Mouse (Mus musculus) 3134 (cell line): ENCODE measurements around the gene Gm28036.

Source experiments
- DNase-seq: peaks from one replicate; pipeline ENCODE4 v3.0.0-alpha.2; 2011; ENCODE audit warnings: low spot score; ENCODE audit not compliant: insufficient read length; ENCODE audit errors: extremely low read depth

Gene Gm28036

GRCm38 (mm10) chr2:156087391-156088110, 39.3 kb downstream of the Gm28036 start:
- DNase-seq = no peak

GRCm38 (mm10) chr2:156084541-156084940, 42.4 kb downstream of the Gm28036 start:
- no peak for DNase-seq

- no peak for DNase-seq
Observed at GRCm38 (mm10) chr2:156080391-156080790, 46.5 kb downstream of the Gm28036 start.

DNA sequence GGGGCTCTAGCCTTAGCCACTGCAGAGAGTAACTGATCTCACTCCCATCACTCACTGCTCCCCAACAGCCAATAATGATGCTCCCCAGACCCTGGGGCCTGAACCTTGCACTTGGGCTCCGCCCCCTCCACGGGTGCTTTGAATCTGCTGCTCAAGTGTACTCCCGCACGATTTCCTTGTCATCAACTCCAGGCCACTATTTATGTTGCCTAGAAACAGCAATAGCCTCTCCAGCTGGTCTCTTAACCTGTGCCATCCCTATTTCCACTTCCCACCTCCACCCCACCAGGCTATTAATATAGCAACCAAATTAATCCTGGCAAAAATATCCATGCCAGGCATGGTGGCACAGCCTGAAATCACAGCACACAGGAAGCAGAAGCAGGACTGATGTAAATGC, 47.2 kb downstream of the Gm28036 start:
- DNase-seq = no peak

DNA sequence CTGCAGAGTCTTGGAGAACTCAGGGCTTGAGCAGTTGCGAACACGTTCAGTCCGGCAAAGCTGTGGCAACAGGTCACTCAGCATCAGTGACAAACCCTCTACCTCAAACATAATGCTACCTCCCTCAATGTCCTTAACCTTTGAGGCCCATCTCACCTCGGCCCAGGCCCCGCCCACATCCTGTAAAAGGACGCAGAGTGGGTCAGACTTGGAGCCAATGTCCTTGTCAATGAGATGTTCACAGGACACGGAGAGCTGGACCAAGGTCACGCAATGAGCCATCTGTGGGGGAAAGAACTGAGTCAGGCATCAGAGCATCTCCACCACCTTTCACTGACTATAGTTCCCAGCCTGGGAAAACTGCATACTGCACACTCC, 47.7 kb downstream of the Gm28036 start:
- DNase-seq = no peak

- no peak for DNase-seq
Observed at GRCm38 (mm10) chr2:156078421-156079182, 48.3 kb downstream of the Gm28036 start.

DNA sequence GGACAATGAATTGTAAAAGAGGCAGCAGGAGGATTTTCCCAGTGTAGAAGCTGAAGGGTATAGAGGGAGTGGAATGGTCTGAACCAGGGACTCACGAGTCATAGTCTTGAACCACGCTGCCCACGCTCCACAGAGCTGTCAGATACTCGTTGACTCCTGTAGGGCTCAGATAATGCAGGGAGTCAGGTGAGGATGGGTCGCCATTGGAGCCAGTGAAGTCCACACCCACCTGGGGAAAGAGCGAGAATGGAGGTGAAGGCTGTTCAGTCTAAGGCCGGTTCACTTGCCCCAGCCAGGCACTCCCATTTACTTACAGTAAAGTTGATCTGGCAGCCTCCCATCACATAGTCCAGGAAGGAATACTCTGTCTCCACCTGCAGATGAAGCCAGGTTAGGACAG, 49.4 kb downstream of the Gm28036 start:
- DNase-seq = no peak

- no peak for DNase-seq
Observed at GRCm38 (mm10) chr2:156073725-156074124, 53.2 kb downstream of the Gm28036 start.

DNA sequence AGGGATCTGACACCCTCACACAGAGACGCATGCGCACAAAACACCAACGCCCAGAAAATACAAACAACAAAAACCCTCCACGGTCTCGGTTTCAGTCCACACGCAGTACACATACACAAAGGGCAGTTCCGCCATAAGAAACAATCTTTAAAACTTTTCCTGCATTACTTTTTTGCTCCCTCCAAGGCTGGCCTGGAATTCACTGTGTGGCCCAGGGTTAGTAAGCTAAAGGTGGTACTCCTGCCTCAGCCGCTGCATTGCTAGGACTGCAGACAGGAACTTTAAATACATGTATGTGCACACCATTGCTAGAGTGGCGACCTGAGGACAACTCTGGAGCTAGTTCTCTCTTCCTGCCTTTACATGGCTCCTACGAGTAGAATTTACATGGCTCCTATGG, 55.7 kb downstream of the Gm28036 start:
- DNase-seq = no peak

- DNase-seq = no peak
Observed at GRCm38 (mm10) chr2:156067916-156068315, 59.0 kb downstream of the Gm28036 start.

DNA sequence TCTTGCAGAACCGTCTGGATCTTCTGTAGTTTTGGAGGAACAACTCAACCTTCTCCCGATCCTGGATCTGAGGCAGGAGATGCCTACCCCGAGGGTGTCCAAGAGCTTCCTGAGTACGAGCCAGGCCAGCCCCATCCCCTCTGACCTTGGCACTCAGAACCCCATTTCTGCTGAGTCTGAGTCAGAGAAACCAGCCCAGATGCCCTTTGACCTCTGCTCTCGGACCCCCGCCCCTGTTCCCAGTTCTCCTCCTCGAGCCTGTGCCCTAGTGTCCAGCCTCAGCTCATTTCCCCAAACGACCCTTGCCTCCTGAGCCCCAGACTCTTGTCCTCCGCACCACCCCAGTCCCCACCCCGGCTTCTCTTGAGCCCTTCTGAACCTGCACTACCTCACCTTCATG, 60.8 kb downstream of the Gm28036 start:
- DNase-seq = no peak

GRCm38 (mm10) chr2:156065099-156066041, 61.5 kb downstream of the Gm28036 start, which contains the start of gene Spag4:
Gene Spag4, plus strand, starts transcription at chr2:156065175.
- DNase-seq = peak; percentile 89

GRCm38 (mm10) chr2:156052816-156053215, 74.1 kb downstream of the Gm28036 start, which contains the start of gene Fer1l4:
Gene Fer1l4, minus strand, starts transcription at chr2:156052947.
- DNase-seq = no peak

- no peak for DNase-seq
Observed at GRCm38 (mm10) chr2:156047929-156048328, 79.0 kb downstream of the Gm28036 start.

GRCm38 (mm10) chr2:156042903-156043302, 84.0 kb downstream of the Gm28036 start:
- no peak for DNase-seq

DNA sequence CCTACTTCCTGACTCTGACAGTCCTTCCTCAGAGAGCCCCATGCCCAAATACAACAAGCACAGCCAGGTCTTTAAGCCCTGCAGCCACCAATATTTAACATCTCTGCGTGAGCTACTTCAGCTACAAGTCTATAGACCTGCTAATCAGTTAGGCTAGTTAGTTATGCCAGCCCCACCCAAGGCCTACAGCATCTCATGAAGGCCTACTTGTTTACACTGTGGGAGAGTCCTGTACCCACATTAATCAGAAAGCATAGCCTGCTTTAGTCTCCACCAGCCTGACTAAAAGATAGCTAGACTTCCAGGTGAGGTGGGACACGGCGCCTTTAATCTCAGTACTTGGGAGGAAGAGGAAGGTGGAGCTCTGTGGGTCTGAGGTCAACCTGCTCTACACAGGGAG, 87.5 kb downstream of the Gm28036 start:
- no peak for DNase-seq

DNA sequence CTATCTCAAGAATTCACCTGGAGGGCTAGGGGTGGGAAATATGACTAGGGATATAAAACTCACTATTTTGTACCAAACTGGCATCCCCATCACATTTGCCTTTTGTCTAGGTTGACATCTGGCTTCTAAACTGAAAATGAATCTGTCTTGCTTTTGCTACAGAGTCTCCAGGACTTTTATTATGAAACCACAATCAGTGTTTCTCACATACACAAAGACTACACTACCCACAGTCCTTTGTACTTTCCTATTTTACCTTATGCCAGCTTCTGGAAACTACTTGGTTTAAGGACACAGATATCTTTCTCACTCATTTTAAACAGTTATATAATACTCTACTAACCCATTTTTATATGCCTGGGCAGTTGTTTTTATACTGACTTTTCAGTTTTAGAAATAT, 101.4 kb downstream of the Gm28036 start:
- DNase-seq = no peak
